Mouse (Mus musculus) forebrain, embryonic 14.5 days (tissue): ENCODE measurements around the gene Fbxo6. TPM values are rescaled to one million over a fixed set of nuclear protein-coding genes. Genes with fewer than 3 reads are reported as not detected.

Source experiments
- ATAC-seq: fragments of 200-750 bp; cut with Nextera tagmentation; 2 replicates; pipeline ENCODE4 v1.8.0; 2017; ENCODE audit warnings: mild to moderate bottlenecking, moderate library complexity
- DNase-seq: peaks from one replicate; pipeline ENCODE4 v3.0.0-alpha.2; 2015; ENCODE audit warnings: low spot score
- H3K27ac ChIP-seq: fragments of 300-500 bp; sonication (generic); 2 replicates; pipeline ENCODE4 v1.5.1; 2014; ENCODE audit warnings: low read depth, mild to moderate bottlenecking, control low read depth, low read length, moderate library complexity
- H3K27me3 ChIP-seq: fragments of 300-500 bp; sonication (generic); replicated peaks from 2 replicates; pipeline ENCODE4 v1.6.1; 2014; ENCODE audit warnings: low read length, control low read depth, mixed read lengths; ENCODE audit not compliant: control insufficient read depth, insufficient read depth
- H3K36me3 ChIP-seq: fragments of 300-500 bp; sonication (generic); 2 replicates; pipeline ENCODE4 v1.6.1; 2014; ENCODE audit warnings: low read length, control low read depth; ENCODE audit not compliant: control insufficient read depth, insufficient read depth
- H3K4me1 ChIP-seq: fragments of 300-500 bp; sonication (generic); 2 replicates; pipeline ENCODE4 v1.6.1; 2014; ENCODE audit warnings: antibody characterized with exemption, low read length, control low read depth; ENCODE audit not compliant: control insufficient read depth, insufficient read depth
- H3K4me2 ChIP-seq: fragments of 300-500 bp; sonication (generic); 2 replicates; pipeline ENCODE4 v1.6.1; 2014; ENCODE audit warnings: mild to moderate bottlenecking, control low read depth, low read length
- H3K4me3 ChIP-seq: fragments of 300-500 bp; sonication (generic); 2 replicates; pipeline ENCODE4 v1.5.1; 2014; ENCODE audit warnings: low read depth, low read length, control low read depth
- H3K9ac ChIP-seq: fragments of 300-500 bp; sonication (generic); 2 replicates; pipeline ENCODE4 v1.6.1; 2014; ENCODE audit warnings: mild to moderate bottlenecking, low read length, control low read depth, moderate library complexity
- H3K9me3 ChIP-seq: fragments of 300-500 bp; sonication (generic); replicated peaks from 2 replicates; pipeline ENCODE4 v1.6.1; 2016; ENCODE audit warnings: low read length, control low read depth, mixed read lengths; ENCODE audit not compliant: control insufficient read depth
- WGBS: fragments of 180-500 bp; shearing (Covaris S2); extraction: QIAGEN DNeasy Blood & Tissue Kit; methylation state at CpG from one replicate; pipeline ENCODE4 v1.1.7; 2014; 5-methylcytosine and 5-hydroxymethylcytosine counted together
- polyA plus RNA-seq: library from polyadenylated mRNA; unstranded; fragments of >200 nt; fragmentation: Nextera tagmentation; extraction: Ambion mirVana; gene quantifications from 2 replicates; pipeline ENCODE4 v1.2.1, GENCODE M21; 2014

Fbxo6 gene
- polyA plus RNA-seq, 1 experiment from 2014 or later, result 20.6 TPM

DNA sequence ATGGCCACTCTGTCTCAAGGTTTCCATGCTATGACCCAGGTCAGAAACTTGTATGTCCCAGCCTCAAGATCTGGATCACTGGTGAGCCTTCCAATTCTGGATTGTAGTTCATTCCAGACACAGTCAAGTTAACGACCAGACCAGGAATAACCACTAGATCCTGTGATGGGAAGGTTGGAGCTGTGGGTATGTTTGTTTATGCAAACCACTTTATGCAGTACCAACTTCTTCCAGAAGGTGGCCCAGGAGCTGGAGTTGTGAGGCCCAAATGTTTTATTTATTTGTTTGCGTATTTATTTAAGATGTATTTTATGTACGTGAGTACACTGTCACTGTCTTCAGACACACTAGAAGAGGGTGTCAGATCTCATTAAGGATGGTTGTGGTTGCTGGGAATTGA is 3.0 kb upstream of the Fbxo6 start:
- Histone ChIP-seq H3K27ac (no peak overlapping the region), H3K4me1 (peaks cover 14% of the 10 kb centered on the region), H3K4me3 (no peak overlapping the region), H3K4me2 (no peak overlapping the region), H3K36me3 (peaks cover 54% of the 10 kb centered on the region), H3K9me3 (no peaks in the 10 kb centered on the region), H3K27me3 (no peaks in the 10 kb centered on the region), H3K9ac (no peak overlapping the region)
- WGBS, result 62% methylated on average over 3 of the region's 3 CpGs
- ATAC-seq (no peak), DNase-seq (peak; percentile 69)

DNA sequence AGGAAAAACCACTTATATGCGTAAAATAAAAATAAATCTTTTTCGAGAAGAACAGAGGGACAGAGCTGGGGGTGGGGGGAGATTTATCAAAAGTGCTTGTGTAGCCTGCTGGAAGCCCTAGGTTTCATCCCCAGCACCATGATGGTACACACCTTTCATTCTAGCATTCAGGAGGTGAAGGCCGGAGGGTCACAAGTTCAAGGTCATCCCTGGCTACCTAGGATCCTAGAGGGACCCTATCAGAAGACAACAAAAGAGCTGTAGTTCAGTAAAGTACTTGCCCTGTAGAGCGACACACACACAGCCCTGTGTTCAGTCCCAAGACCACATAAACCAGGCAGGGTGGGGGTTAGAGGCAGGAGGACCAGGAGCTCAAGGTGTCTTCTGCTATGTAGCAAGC is 2.1 kb upstream of the Fbxo6 start:
- H3K36me3 ChIP-seq, result peaks cover 56% of the 10 kb centered on the region
- H3K9me3 ChIP-seq, result no peaks in the 10 kb centered on the region
- no peak overlapping the region for H3K27ac ChIP-seq
- no peaks in the 10 kb centered on the region for H3K27me3 ChIP-seq
- no peak overlapping the region for H3K4me2 ChIP-seq
- no peak overlapping the region for H3K9ac ChIP-seq
- DNase-seq (no peak), ATAC-seq (no peak)
- peaks cover 14% of the 10 kb centered on the region for H3K4me1 ChIP-seq
- WGBS, result 96% methylated on average over 4 of the region's 4 CpGs
- no peak overlapping the region for H3K4me3 ChIP-seq

DNA sequence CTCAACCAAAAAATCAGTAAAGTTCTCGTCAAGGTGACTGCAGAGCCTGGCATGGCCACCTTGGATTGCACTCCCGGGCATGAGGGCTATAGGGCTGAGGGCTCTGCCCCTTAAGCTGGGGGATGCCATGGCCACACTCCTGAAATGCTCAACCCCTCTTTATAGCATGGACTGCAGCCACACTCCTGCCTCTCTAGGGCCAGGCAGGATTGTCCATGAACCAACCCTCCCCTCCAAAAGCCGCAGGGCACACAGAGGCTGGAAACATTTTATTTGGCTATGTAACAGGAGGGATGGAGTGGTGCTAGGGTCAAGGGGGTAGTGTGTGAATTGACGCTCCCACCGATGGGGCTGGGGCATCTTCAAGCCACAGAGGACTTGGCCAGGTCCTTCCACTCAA is 607 bp upstream of the Fbxo6 start:
- DNase-seq (no peak), ATAC-seq (no peak)
- Histone ChIP-seq H3K9ac (no peak overlapping the region), H3K4me3 (no peak overlapping the region), H3K4me1 (peaks cover 4% of the 10 kb centered on the region; the same call in 1 of the 2 replicates), H3K27me3 (no peaks in the 10 kb centered on the region), H3K36me3 (peaks cover 61% of the 10 kb centered on the region), H3K27ac (no peak overlapping the region), H3K9me3 (no peaks in the 10 kb centered on the region), H3K4me2 (no peak overlapping the region)
- 78% methylated on average over 5 of the region's 5 CpGs for WGBS

DNA sequence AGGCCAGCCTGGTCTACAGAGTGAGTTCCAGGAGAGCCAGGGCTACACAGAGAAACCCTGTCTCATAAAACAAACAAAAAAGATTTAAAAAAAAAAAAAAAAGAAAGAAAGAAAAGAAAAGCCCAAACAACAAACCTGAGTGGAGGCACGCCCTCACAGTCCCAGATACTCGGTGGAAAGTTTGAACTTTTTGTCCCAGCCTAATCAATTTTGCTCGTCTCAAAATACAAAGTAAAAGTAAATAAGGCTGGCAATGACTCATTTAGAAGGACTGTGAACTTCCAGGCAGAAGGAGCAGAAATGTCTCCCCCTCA is 1.0 kb downstream of the Fbxo6 start:
- H3K27me3 ChIP-seq, result no peaks in the 10 kb centered on the region
- H3K4me1 ChIP-seq, result peaks cover 4% of the 10 kb centered on the region; the same call in 1 of the 2 replicates
- WGBS, result 42% methylated on average over 3 of the region's 3 CpGs
- peak overlapping the region; percentile 98 for H3K4me2 ChIP-seq
- no peak for ATAC-seq
- H3K27ac ChIP-seq, result peak overlapping the region; percentile 90; the same call in 1 of the 2 replicates
- H3K36me3 ChIP-seq, result peaks cover 63% of the 10 kb centered on the region
- DNase-seq, result no peak
- H3K9ac ChIP-seq, result peak overlapping the region; percentile 80; the same call in 1 of the 2 replicates
- no peaks in the 10 kb centered on the region for H3K9me3 ChIP-seq
- H3K4me3 ChIP-seq, result peak overlapping the region; percentile 56

DNA sequence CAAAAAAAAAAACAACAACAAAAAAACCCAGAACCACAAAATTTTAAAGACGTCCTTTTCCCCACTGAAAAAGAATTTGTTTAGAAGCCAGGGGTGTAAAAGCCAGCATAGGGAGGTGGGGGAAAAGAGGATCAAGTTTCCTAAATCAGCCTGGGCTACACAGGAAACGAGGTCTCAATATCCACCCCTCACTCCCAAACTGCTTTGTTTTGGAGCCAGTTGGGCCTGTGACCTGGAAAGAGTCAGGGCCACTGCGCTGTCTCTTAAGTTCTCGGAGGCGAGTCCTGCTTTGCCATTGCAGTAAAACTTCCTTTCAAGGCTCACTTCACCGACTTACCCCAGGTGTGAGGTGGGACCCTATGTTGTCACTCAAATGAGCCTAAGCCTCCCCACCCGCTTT is 1.7 kb downstream of the Fbxo6 start:
- Histone ChIP-seq H3K27ac (no peak overlapping the region), H3K4me1 (peaks cover 4% of the 10 kb centered on the region; the same call in 1 of the 2 replicates), H3K9me3 (no peaks in the 10 kb centered on the region), H3K9ac (no peak overlapping the region), H3K4me3 (no peak overlapping the region), H3K36me3 (peaks cover 63% of the 10 kb centered on the region), H3K4me2 (no peak overlapping the region), H3K27me3 (no peaks in the 10 kb centered on the region)
- WGBS, result 66% methylated on average over 7 of the region's 7 CpGs
- DNase-seq (no peak), ATAC-seq (no peak)

DNA sequence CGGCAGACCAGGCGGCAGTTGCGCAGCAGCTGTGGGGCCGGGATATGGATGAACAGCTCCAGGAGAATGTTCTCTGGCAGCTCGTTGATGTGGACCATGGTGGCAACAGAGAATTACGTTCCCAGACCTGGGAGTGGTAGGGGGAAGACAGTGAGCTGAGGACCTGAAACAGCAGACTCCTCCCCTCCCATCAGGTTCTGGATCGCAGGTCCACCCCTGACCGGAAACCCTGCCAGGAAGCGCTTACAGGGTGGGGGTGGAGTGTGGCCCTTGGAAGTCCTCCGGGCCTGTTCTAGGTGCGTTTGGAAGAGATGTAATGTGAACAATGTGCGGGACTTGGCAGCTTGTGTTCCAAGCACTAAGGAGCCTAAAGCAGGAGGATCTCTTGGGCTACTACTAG is 2.4 kb downstream of the Fbxo6 start:
- Histone ChIP-seq H3K9ac (no peak overlapping the region), H3K4me1 (peaks cover 4% of the 10 kb centered on the region; the same call in 1 of the 2 replicates), H3K9me3 (no peaks in the 10 kb centered on the region), H3K27ac (no peak overlapping the region), H3K27me3 (no peaks in the 10 kb centered on the region), H3K4me3 (no peak overlapping the region), H3K4me2 (no peak overlapping the region), H3K36me3 (peaks cover 63% of the 10 kb centered on the region)
- DNase-seq (no peak), ATAC-seq (no peak)
- WGBS, result 83% methylated on average over 12 of the region's 12 CpGs

DNA sequence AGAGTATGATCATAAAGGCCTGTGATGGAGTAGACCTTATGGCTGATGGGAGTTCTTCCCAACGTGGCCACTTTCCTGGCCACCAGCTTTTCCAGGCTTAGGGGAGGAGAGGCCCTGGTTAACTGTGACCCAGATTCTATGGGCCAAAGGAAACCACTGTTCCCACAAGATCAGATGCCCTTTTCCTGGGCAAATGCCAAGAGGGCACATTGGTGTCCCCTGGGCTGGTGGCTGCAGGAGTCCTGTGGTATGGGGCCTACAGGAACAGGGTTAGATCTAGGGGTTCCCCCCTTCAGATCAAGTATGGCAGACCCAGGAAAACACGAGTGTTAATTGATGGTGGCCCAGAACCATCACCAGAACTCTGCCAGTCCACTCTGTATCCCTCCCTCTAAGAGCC is 4.2 kb downstream of the Fbxo6 start:
- Histone ChIP-seq H3K9ac (no peak overlapping the region), H3K27ac (no peak overlapping the region), H3K9me3 (no peaks in the 10 kb centered on the region), H3K4me2 (no peak overlapping the region), H3K36me3 (peaks cover 60% of the 10 kb centered on the region), H3K4me1 (peaks cover 4% of the 10 kb centered on the region; the same call in 1 of the 2 replicates), H3K4me3 (no peak overlapping the region), H3K27me3 (no peaks in the 10 kb centered on the region)
- 82% methylated on average over 2 of the region's 2 CpGs for WGBS
- ATAC-seq, result no peak
- DNase-seq, result no peak

DNA sequence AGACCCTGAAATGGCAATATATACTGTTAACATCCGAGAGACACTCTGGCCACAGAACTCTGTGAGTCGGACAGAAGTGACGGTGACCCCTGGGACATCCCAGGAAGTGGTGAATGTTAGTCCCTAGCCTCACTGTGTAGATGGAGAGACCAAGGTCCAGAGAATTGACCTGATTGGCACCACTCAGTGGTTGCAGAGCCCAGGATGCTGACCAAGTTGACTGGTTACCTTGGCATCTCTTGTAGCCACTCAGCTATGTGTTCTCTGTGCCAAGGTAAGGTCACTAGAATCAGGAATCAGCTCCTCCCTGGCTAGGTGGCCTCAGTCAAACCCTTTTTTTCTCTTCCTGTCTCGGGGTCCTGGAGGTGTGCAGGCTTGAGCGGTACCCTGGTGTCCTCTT is 8.2 kb downstream of the Fbxo6 start:
- no peaks in the 10 kb centered on the region for H3K9me3 ChIP-seq
- H3K36me3 ChIP-seq, result peaks cover 51% of the 10 kb centered on the region
- no peak overlapping the region for H3K27ac ChIP-seq
- H3K4me1 ChIP-seq, result peaks cover 7% of the 10 kb centered on the region
- no peak for DNase-seq
- 90% methylated on average over 5 of the region's 5 CpGs for WGBS
- H3K4me3 ChIP-seq, result no peak overlapping the region
- no peaks in the 10 kb centered on the region for H3K27me3 ChIP-seq
- no peak for ATAC-seq
- no peak overlapping the region for H3K4me2 ChIP-seq
- no peak overlapping the region for H3K9ac ChIP-seq

DNA sequence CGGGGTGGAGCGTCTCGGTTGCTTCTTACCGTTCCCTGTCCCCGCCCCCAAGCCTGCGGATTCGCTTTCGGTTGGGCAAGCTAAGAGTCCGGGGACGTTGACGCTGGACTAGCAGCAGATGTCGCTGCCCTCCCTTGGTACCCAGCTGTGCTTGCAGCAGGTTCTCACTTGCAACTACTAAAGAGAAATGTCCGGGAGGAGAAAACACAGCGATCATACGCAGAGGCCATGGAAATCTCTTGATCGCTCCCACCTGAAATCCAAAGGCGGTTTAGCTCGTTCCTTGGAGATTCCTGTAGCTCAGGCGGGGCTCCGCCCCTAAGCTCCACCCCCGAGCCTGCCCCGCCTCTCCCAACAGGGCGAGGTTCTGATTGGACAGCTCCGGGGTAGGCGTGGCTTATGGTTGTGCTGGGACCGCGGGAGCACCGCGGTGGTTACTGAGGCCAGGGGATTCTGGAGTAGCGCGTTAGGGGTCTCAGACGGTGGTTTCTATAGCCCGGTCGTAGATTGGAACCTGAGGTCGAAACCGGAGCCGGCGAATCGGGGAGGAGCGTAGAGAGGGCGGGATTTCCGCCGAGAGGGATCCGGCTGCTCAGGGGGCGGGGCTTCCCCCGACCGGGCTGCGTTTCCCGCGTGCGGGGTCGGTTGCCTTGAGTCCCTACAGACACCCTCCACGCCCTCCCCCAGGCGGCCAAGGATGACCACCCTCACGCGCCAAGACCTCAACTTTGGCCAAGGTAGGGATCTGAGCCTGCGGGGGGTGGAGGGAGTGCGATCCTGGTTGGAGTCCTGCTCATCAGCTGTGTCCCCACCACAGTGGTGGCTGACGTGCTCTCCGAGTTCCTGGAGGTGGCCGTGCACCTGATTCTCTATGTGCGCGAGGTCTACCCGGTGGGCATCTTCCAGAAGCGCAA is 11.6 kb downstream of the Fbxo6 start:
- Histone ChIP-seq H3K27ac (peak overlapping the region; percentile 88), H3K4me3 (peak overlapping the region; percentile 59), H3K36me3 (peaks cover 23% of the 10 kb centered on the region), H3K9ac (peak overlapping the region; percentile 73), H3K4me2 (peak overlapping the region; percentile 93), H3K9me3 (no peaks in the 10 kb centered on the region), H3K27me3 (no peaks in the 10 kb centered on the region), H3K4me1 (peaks cover 7% of the 10 kb centered on the region)
- ATAC-seq (peak; percentile 95), DNase-seq (peak; percentile 94)
- under 1% methylated on average over 65 of the region's 65 CpGs for WGBS
